Mouse (Mus musculus) ES-E14 (cell line): ENCODE measurements around the gene Csf2ra. TPM values are rescaled to one million over a fixed set of nuclear protein-coding genes. Genes with fewer than 3 reads are reported as not detected.

Source experiments
- DNase-seq: peaks from one replicate; pipeline ENCODE4 v3.0.0-alpha.2; 2013; ENCODE audit warnings: low read depth, low spot score
- H3K27ac ChIP-seq: 2 replicates; pipeline ENCODE4 v1.5.1; 2012; ENCODE audit warnings: low read depth, mild to moderate bottlenecking, low read length, moderate library complexity, mixed read lengths; ENCODE audit not compliant: poor library complexity, insufficient read depth, severe bottlenecking
- H3K36me3 ChIP-seq: 2 replicates; pipeline ENCODE4 v1.6.1; 2012; ENCODE audit warnings: mild to moderate bottlenecking, low read length, moderate library complexity, mixed read lengths; ENCODE audit not compliant: control insufficient read depth, poor library complexity, insufficient read depth, severe bottlenecking
- H3K4me1 ChIP-seq, 2 experiments: fragments of 150-350 bp in 1 of 2; sonication (generic) in 1 of 2; 2 replicates each; pipeline ENCODE4 v1.6.1; 2012; ENCODE audit warnings: low read length in 2 of 2, mild to moderate bottlenecking in 1 of 2, mixed read lengths in 1 of 2; ENCODE audit not compliant: control insufficient read depth in 2 of 2, insufficient read depth in 2 of 2, poor library complexity in 1 of 2
- H3K4me3 ChIP-seq, 2 experiments: fragments of 150-350 bp in 1 of 2; sonication (generic) in 1 of 2; 2 replicates each; pipeline ENCODE4 v1.5.1; 2012; ENCODE audit warnings: low read length in 2 of 2, low read depth in 1 of 2, mild to moderate bottlenecking in 1 of 2, mixed read lengths in 1 of 2; ENCODE audit not compliant: insufficient read depth in 1 of 2, poor library complexity in 1 of 2, severe bottlenecking in 1 of 2
- H3K9ac ChIP-seq: 2 replicates; pipeline ENCODE4 v1.6.1; 2012; ENCODE audit warnings: low read depth, mild to moderate bottlenecking, low read length, mixed read lengths; ENCODE audit not compliant: poor library complexity, insufficient read depth, severe bottlenecking
- H3K9me3 ChIP-seq: fragments of 150-350 bp; sonication (generic); 2 replicates; pipeline ENCODE4 v1.6.1; 2012; ENCODE audit warnings: low read depth, mild to moderate bottlenecking, low read length; ENCODE audit not compliant: control insufficient read depth, insufficient read depth
- CHD2 ChIP-seq: IDR thresholded peaks from 2 replicates; pipeline ENCODE4 v1.6.1; 2014; ENCODE audit warnings: mild to moderate bottlenecking, low read depth, low read length, inconsistent platforms
- HCFC1 ChIP-seq: IDR thresholded peaks from 2 replicates; pipeline ENCODE4 v1.6.1; 2012; ENCODE audit warnings: low read length, inconsistent platforms, borderline replicate concordance; ENCODE audit not compliant: insufficient read depth
- MAFK ChIP-seq: IDR thresholded peaks from 2 replicates; pipeline ENCODE4 v1.6.1; 2014; ENCODE audit warnings: mild to moderate bottlenecking, low read depth, low read length, inconsistent platforms; ENCODE audit not compliant: insufficient read depth
- ZC3H11A ChIP-seq: IDR thresholded peaks from 2 replicates; pipeline ENCODE4 v1.6.1; 2012; ENCODE audit warnings: low read depth, mild to moderate bottlenecking, inconsistent platforms, low read length, borderline replicate concordance
- ZNF384 ChIP-seq: IDR thresholded peaks from 2 replicates; pipeline ENCODE4 v1.6.1; 2012; ENCODE audit warnings: low read depth, low read length, inconsistent platforms
- in situ Hi-C, 2 experiments: fragments of 600-800 bp; cut with MboI; formaldehyde crosslinking; loops; one replicate each; pipeline ENCODE4 v1.15.1; 2025; ENCODE audit warnings: low sequenced_read_pairs in 2 of 2, inconsistent platforms in 1 of 2; ENCODE audit not compliant: unreplicated experiment in 2 of 2
- total RNA-seq: library from RNA; depleted of rRNA; stranded (reverse); fragments of 300-350 nt; gene quantifications from 2 replicates; pipeline ENCODE4 v1.2.3, GENCODE M21; 2012

The Csf2ra gene
- total RNA-seq, 1 experiment, result 17.3 TPM

GRCm38 (mm10) chr19:61266246-61266615 lies 38.0 kb upstream of the Csf2ra start:
- Histone ChIP-seq H3K4me3 (no peak overlapping the region), H3K4me1 (no peaks in the 10 kb centered on the region), H3K27ac (no peak overlapping the region), H3K9me3 (no peaks in the 10 kb centered on the region), H3K9ac (no peak overlapping the region), H3K36me3 (no peaks in the 10 kb centered on the region)
- no peak for DNase-seq
- no peak for TF ChIP-seq MAFK
- no peak for TF ChIP-seq ZC3H11A
- TF ChIP-seq CHD2, result no peak
- no peak for TF ChIP-seq ZNF384
- no peak for TF ChIP-seq HCFC1
- in situ Hi-C loops, result no loop called here

GRCm38 (mm10) chr19:61265349-61266245 lies 37.4 kb upstream of the Csf2ra start:
- no peak overlapping the region for H3K4me3 ChIP-seq
- in situ Hi-C loops, result no loop called here
- DNase-seq, result peak; percentile 96
- peak; percentile 91 for TF ChIP-seq HCFC1
- TF ChIP-seq CHD2, result no peak
- no peak for TF ChIP-seq ZNF384
- TF ChIP-seq ZC3H11A, result no peak
- TF ChIP-seq MAFK, result no peak
- H3K4me1 ChIP-seq, result no peaks in the 10 kb centered on the region
- H3K9me3 ChIP-seq, result no peaks in the 10 kb centered on the region
- no peaks in the 10 kb centered on the region for H3K36me3 ChIP-seq
- no peak overlapping the region for H3K9ac ChIP-seq
- no peak overlapping the region for H3K27ac ChIP-seq

GRCm38 (mm10) chr19:61264933-61265332 lies 36.7 kb upstream of the Csf2ra start:
- Histone ChIP-seq H3K9me3 (no peaks in the 10 kb centered on the region), H3K4me3 (no peak overlapping the region), H3K36me3 (no peaks in the 10 kb centered on the region), H3K27ac (no peak overlapping the region), H3K9ac (no peak overlapping the region), H3K4me1 (no peaks in the 10 kb centered on the region)
- in situ Hi-C loops, result no loop called here
- no peak for DNase-seq
- no peak for TF ChIP-seq ZNF384
- TF ChIP-seq HCFC1, result no peak
- TF ChIP-seq ZC3H11A, result no peak
- TF ChIP-seq CHD2, result no peak
- no peak for TF ChIP-seq MAFK

GRCm38 (mm10) chr19:61264227-61264626 lies 36.0 kb upstream of the Csf2ra start:
- in situ Hi-C loops, result no loop called here

More at GRCm38 (mm10) chr19:61264227-61264626, 36.0 kb upstream of the Csf2ra start:
- Histone ChIP-seq H3K9ac (no peak overlapping the region), H3K36me3 (no peaks in the 10 kb centered on the region), H3K4me1 (no peaks in the 10 kb centered on the region), H3K9me3 (no peaks in the 10 kb centered on the region), H3K27ac (no peak overlapping the region), H3K4me3 (no peak overlapping the region)
- DNase-seq, result peak; percentile 70
- TF ChIP-seq CHD2, result no peak
- no peak for TF ChIP-seq MAFK
- TF ChIP-seq HCFC1, result no peak
- no peak for TF ChIP-seq ZC3H11A
- no peak for TF ChIP-seq ZNF384
